Mouse (Mus musculus) cerebellum, adult 2 months (tissue): ENCODE data around the gene Grm1.

Experiments
- CTCF ChIP-seq: fragments of 200-500 bp; IDR thresholded peaks from 2 replicates; pipeline ENCODE4 v1.5.1; 2011; ENCODE audit warnings: low read depth, mild to moderate bottlenecking, control low read depth, low read length, moderate library complexity, borderline replicate concordance; ENCODE audit not compliant: insufficient read depth
- POLR2A ChIP-seq: fragments of 200-500 bp; IDR thresholded peaks from 2 replicates; pipeline ENCODE4 v1.6.1; 2011; ENCODE audit warnings: low read length, control low read depth, borderline replicate concordance; ENCODE audit not compliant: insufficient read depth

DNA sequence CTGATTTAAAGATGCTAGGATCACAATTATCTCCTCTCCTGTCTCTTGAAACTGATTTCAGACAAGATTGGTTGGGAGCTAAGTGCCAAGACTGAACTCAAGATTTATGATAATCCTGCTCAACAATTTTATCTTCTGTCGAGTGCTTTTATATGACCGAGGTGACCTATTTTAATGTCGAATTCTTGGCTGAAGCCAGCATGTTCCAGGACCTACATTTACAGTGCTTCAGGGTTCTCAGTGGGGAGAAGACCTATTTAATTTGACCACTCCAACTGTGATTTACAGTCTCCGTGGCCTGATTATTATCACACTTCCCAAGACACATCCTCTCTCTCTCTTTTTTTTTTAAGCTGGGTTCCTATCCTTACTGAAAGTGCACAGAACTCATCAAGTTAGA lies 168.5 kb downstream of the Grm1 start:
- TF ChIP-seq POLR2A (no peak), CTCF (no peak)
